Comparison of ENCODE assay signal across 18 mouse cellular contexts in genomic region chr1:90114586-90114985, GRCm38 (mm10). TPM values are rescaled to one million over a fixed set of nuclear protein-coding genes. Genes with fewer than 3 reads are reported as not detected.
"Had no signal": no experiment of that assay in that cellular context is flagged by ENCODE, and none has a peak within 500 bp of the region (broad histone marks: within the 10 kb centered on the region; RNA-seq: fewer than 3 reads in every experiment).

No protein-coding gene starts in this region.

- H3K27ac ChIP-seq: midbrain, embryonic 12.5 days; neural tube, embryonic 12.5 days; stomach, embryonic 15.5 days; stomach, postnatal 0 days had no signal

- DNase-seq: lung, adult 18-20 months; lung, embryonic 14.5 days; lung, postnatal 10 days; lung, postnatal 4 days; midbrain, embryonic 14.5 days; right cerebral cortex, postnatal 14 days; thymus, adult 2 months; thymus, postnatal 25 days; thymus, postnatal 4 days had no signal

- H3K4me3 ChIP-seq: midbrain, embryonic 10.5 days; midbrain, embryonic 12.5 days; neural tube, embryonic 12.5 days; stomach, embryonic 15.5 days had no signal

- H3K36me3 ChIP-seq: midbrain, embryonic 10.5 days; midbrain, embryonic 12.5 days; neural tube, embryonic 12.5 days; stomach, embryonic 15.5 days had no signal

- H3K9me3 ChIP-seq: midbrain, embryonic 10.5 days; midbrain, embryonic 12.5 days; neural tube, embryonic 12.5 days; stomach, embryonic 15.5 days had no signal

- H3K4me1 ChIP-seq: midbrain, embryonic 10.5 days; midbrain, embryonic 12.5 days had no signal

- H3K9ac ChIP-seq: lung, embryonic 14.5 days; midbrain, embryonic 12.5 days; neural tube, embryonic 12.5 days; stomach, embryonic 15.5 days had no signal

RNA-seq across cellular contexts. Expression of gene Iqca, which starts 38.6 kb away (rescaled TPM):
- total RNA-seq: megakaryocyte, adult 5-6 weeks; megakaryocyte-erythroid progenitor cell, adult 5-6 weeks; monocyte, adult 5-6 weeks; neutrophil, adult 5-6 weeks had no signal
